Mouse (Mus musculus): Measurements from ENCODE around the gene Fastkd1.
"Not testable (repeated sequence)": the region's sequence is repeated elsewhere in the genome, so short reads cannot be mapped to it uniquely, and the experiment has no call there.

The Fastkd1 gene

GRCm38 (mm10) chr2:69712981-69713625 is at the start of gene Fastkd1:
Gene Fastkd1 (minus strand): TSS chr2:69713516.
- DNase-seq (ENCODE audit: low spot score), result peak; percentile 92

GRCm38 (mm10) chr2:69760980-69761379 is 47.7 kb upstream of the Fastkd1 start:
- no peak for DNase-seq (ENCODE audit: low spot score)

- DNase-seq (ENCODE audit: low spot score), result no peak
These were observed 31.8 kb upstream of the Fastkd1 start for GRCm38 (mm10) chr2:69745091-69745490.

GRCm38 (mm10) chr2:69723519-69723825 is 10.2 kb upstream of the Fastkd1 start:
- no peak for DNase-seq (ENCODE audit: low spot score)

- DNase-seq (ENCODE audit: low spot score), result peak; percentile 95
These were observed 9.6 kb upstream of the Fastkd1 start for GRCm38 (mm10) chr2:69722650-69723518.

GRCm38 (mm10) chr2:69722273-69722649 is 8.9 kb upstream of the Fastkd1 start, which contains the start of gene Ppig:
Gene Ppig (plus strand): TSS chr2:69722545.
- no peak for DNase-seq (ENCODE audit: low spot score)

GRCm38 (mm10) chr2:69719121-69719520 is 5.8 kb upstream of the Fastkd1 start:
- no peak for DNase-seq (ENCODE audit: low spot score)

GRCm38 (mm10) chr2:69716483-69716882 is 3.2 kb upstream of the Fastkd1 start:
- no peak for DNase-seq (ENCODE audit: low spot score)

- DNase-seq (ENCODE audit: low spot score), result no peak
These were observed 810 bp upstream of the Fastkd1 start for GRCm38 (mm10) chr2:69714126-69714525.

- DNase-seq (ENCODE audit: low spot score), result no peak
These were observed 304 bp upstream of the Fastkd1 start for GRCm38 (mm10) chr2:69713626-69714014.

- peak; percentile 73 for DNase-seq (ENCODE audit: low spot score)
These were observed 1.1 kb downstream of the Fastkd1 start for GRCm38 (mm10) chr2:69712171-69712570.

- no peak for DNase-seq (ENCODE audit: low spot score)
These were observed 12.9 kb downstream of the Fastkd1 start for GRCm38 (mm10) chr2:69700446-69700845.

GRCm38 (mm10) chr2:69693501-69693900 is 19.8 kb downstream of the Fastkd1 start:
- DNase-seq (ENCODE audit: low spot score), result no peak

GRCm38 (mm10) chr2:69690843-69691242 is 22.5 kb downstream of the Fastkd1 start:
- DNase-seq (ENCODE audit: low spot score), result no peak

- no peak for DNase-seq (ENCODE audit: low spot score)
These were observed 23.1 kb downstream of the Fastkd1 start for GRCm38 (mm10) chr2:69690214-69690613.

- DNase-seq (ENCODE audit: low spot score), result no peak
These were observed 28.8 kb downstream of the Fastkd1 start for GRCm38 (mm10) chr2:69684488-69684887.

GRCm38 (mm10) chr2:69683036-69683805 is 30.1 kb downstream of the Fastkd1 start:
- DNase-seq (ENCODE audit: low spot score), result no peak

- no peak for DNase-seq (ENCODE audit: low spot score)
These were observed 31.4 kb downstream of the Fastkd1 start for GRCm38 (mm10) chr2:69681931-69682330.

- DNase-seq (ENCODE audit: low spot score), result no peak
These were observed 33.3 kb downstream of the Fastkd1 start for GRCm38 (mm10) chr2:69679990-69680389.

- DNase-seq (ENCODE audit: low spot score), result not testable (repeated sequence)
These were observed 36.1 kb downstream of the Fastkd1 start for GRCm38 (mm10) chr2:69677215-69677614.

- DNase-seq (ENCODE audit: low spot score), result no peak
These were observed 36.6 kb downstream of the Fastkd1 start for GRCm38 (mm10) chr2:69676713-69677112.

GRCm38 (mm10) chr2:69675266-69675665 is 38.0 kb downstream of the Fastkd1 start:
- no peak for DNase-seq (ENCODE audit: low spot score)

- DNase-seq (ENCODE audit: low spot score), result no peak
These were observed 39.6 kb downstream of the Fastkd1 start for GRCm38 (mm10) chr2:69673723-69674122.
